Mouse (Mus musculus) heart, embryonic 10.5 days (tissue): Measurements from ENCODE around the gene Cnn1. TPM values are rescaled to one million over a fixed set of nuclear protein-coding genes. Genes with fewer than 3 reads are reported as not detected.
A peak's percentile ranks its signal among the peaks of the same experiment; 100 is the strongest.
"Not testable (repeated sequence)": the region's sequence is repeated elsewhere in the genome, so short reads cannot be mapped to it uniquely, and the experiment has no call there.

Experiments used
- DNase-seq: peaks from one replicate; pipeline ENCODE4 v3.0.0-alpha.2; 2017; ENCODE audit warnings: low spot score
- H3K27ac ChIP-seq: fragments of 300-500 bp; sonication (generic); 2 replicates; pipeline ENCODE4 v1.5.1; 2016; ENCODE audit warnings: mild to moderate bottlenecking
- H3K27me3 ChIP-seq: fragments of 300-500 bp; sonication (generic); 2 replicates; pipeline ENCODE4 v1.6.1; 2016; ENCODE audit warnings: mild to moderate bottlenecking; ENCODE audit not compliant: poor library complexity, insufficient read depth, severe bottlenecking
- H3K36me3 ChIP-seq: fragments of 300-500 bp; sonication (generic); 2 replicates; pipeline ENCODE4 v1.6.1; 2016; ENCODE audit warnings: mild to moderate bottlenecking, moderate library complexity
- H3K4me1 ChIP-seq: fragments of 300-500 bp; sonication (generic); 2 replicates; pipeline ENCODE4 v1.6.1; 2016; ENCODE audit warnings: mild to moderate bottlenecking
- H3K4me3 ChIP-seq: fragments of 300-500 bp; sonication (generic); 2 replicates; pipeline ENCODE4 v1.5.1; 2016; ENCODE audit warnings: mild to moderate bottlenecking, moderate library complexity
- H3K9me3 ChIP-seq: fragments of 300-500 bp; sonication (generic); 2 replicates; pipeline ENCODE4 v1.6.1; 2016; ENCODE audit warnings: mild to moderate bottlenecking, moderate library complexity
- WGBS: fragments of 180-500 bp; shearing (Covaris S2); methylation state at CpG from one replicate; pipeline ENCODE4 v1.1.7; 2016; 5-methylcytosine and 5-hydroxymethylcytosine counted together
- polyA plus RNA-seq: library from polyadenylated mRNA; unstranded; fragments of >200 nt; fragmentation: Nextera tagmentation; extraction: Ambion mirVana; gene quantifications from 2 replicates; pipeline ENCODE4 v1.2.1, GENCODE M21; 2016

The Cnn1 gene
- polyA plus RNA-seq, 1 experiment from 2014 or later, result 246 TPM

GRCm38 (mm10) chr9:22061339-22061738 is 37.7 kb upstream of the Cnn1 start:
- no peak overlapping the region for H3K27ac ChIP-seq
- WGBS, result 84% methylated on average over 2 of the region's 2 CpGs
- H3K36me3 ChIP-seq, result peaks cover 79% of the 10 kb centered on the region
- DNase-seq, result no peak
- H3K27me3 ChIP-seq, result peaks cover 4% of the 10 kb centered on the region; the same call in 1 of the 2 replicates
- no peaks in the 10 kb centered on the region for H3K4me1 ChIP-seq
- H3K9me3 ChIP-seq, result no peaks in the 10 kb centered on the region
- no peak overlapping the region for H3K4me3 ChIP-seq

- no peaks in the 10 kb centered on the region for H3K27me3 ChIP-seq
- DNase-seq, result no peak
These were observed 34.7 kb upstream of the Cnn1 start for GRCm38 (mm10) chr9:22064341-22064740.

GRCm38 (mm10) chr9:22065642-22066041 is 33.4 kb upstream of the Cnn1 start:
- no peaks in the 10 kb centered on the region for H3K27me3 ChIP-seq
- no peak for DNase-seq
- H3K36me3 ChIP-seq, result peaks cover 62% of the 10 kb centered on the region
- no peak overlapping the region for H3K27ac ChIP-seq
- H3K9me3 ChIP-seq, result no peaks in the 10 kb centered on the region
- peaks cover 9% of the 10 kb centered on the region for H3K4me1 ChIP-seq
- WGBS, result 94% methylated on average over 11 of the region's 11 CpGs
- no peak overlapping the region for H3K4me3 ChIP-seq

More at GRCm38 (mm10) chr9:22064341-22064740, 34.7 kb upstream of the Cnn1 start:
- H3K9me3 ChIP-seq, result no peaks in the 10 kb centered on the region
- WGBS, result 92% methylated on average over 3 of the region's 3 CpGs
- H3K4me1 ChIP-seq, result no peaks in the 10 kb centered on the region
- peaks cover 71% of the 10 kb centered on the region for H3K36me3 ChIP-seq
- H3K4me3 ChIP-seq, result no peak overlapping the region
- no peak overlapping the region for H3K27ac ChIP-seq

- no peak overlapping the region for H3K27ac ChIP-seq
- H3K9me3 ChIP-seq, result no peaks in the 10 kb centered on the region
- no peak for DNase-seq
- 78% methylated on average over 3 of the region's 3 CpGs for WGBS
- peaks cover 10% of the 10 kb centered on the region for H3K4me1 ChIP-seq
- H3K4me3 ChIP-seq, result no peak overlapping the region
- H3K27me3 ChIP-seq, result no peaks in the 10 kb centered on the region
- H3K36me3 ChIP-seq, result peaks cover 55% of the 10 kb centered on the region
These were observed 32.6 kb upstream of the Cnn1 start for GRCm38 (mm10) chr9:22066433-22066832.

GRCm38 (mm10) chr9:22067195-22067594 is 31.8 kb upstream of the Cnn1 start:
- WGBS, result 81% methylated on average over 5 of the region's 5 CpGs
- DNase-seq, result no peak
- H3K4me1 ChIP-seq, result peaks cover 12% of the 10 kb centered on the region
- peaks cover 53% of the 10 kb centered on the region for H3K36me3 ChIP-seq
- H3K4me3 ChIP-seq, result no peak overlapping the region
- H3K27me3 ChIP-seq, result no peaks in the 10 kb centered on the region
- no peak overlapping the region for H3K27ac ChIP-seq
- no peaks in the 10 kb centered on the region for H3K9me3 ChIP-seq

- H3K27me3 ChIP-seq, result no peaks in the 10 kb centered on the region
- WGBS, result 65% methylated on average over 4 of the region's 4 CpGs
- H3K9me3 ChIP-seq, result no peaks in the 10 kb centered on the region
- H3K27ac ChIP-seq, result peak overlapping the region; percentile 98
- H3K4me1 ChIP-seq, result peaks cover 15% of the 10 kb centered on the region
- no peak for DNase-seq
- peaks cover 55% of the 10 kb centered on the region for H3K36me3 ChIP-seq
- H3K4me3 ChIP-seq, result peak overlapping the region; percentile 83
These were observed 29.0 kb upstream of the Cnn1 start for GRCm38 (mm10) chr9:22069881-22070553.

GRCm38 (mm10) chr9:22070791-22071573 is 28.0 kb upstream of the Cnn1 start, which contains the start of the genes Gm49318 and Zfp653:
TSS of gene Gm49318 (minus strand) at chr9:22071259.
TSS of gene Zfp653 (minus strand) at chr9:22071376.
- Histone ChIP-seq H3K4me1 (peaks cover 15% of the 10 kb centered on the region), H3K27ac (peak within 1 kb of the TSS; percentile 98), H3K27me3 (no peaks in the 10 kb centered on the region), H3K4me3 (peak within 1 kb of the TSS; percentile 83), H3K36me3 (peaks cover 50% of the 10 kb centered on the region), H3K9me3 (no peaks in the 10 kb centered on the region)
- under 1% methylated on average over 83 of the region's 87 CpGs for WGBS
- peak; percentile 99 for DNase-seq

- H3K9me3 ChIP-seq, result no peaks in the 10 kb centered on the region
- no peak for DNase-seq
- peaks cover 15% of the 10 kb centered on the region for H3K4me1 ChIP-seq
- no peak overlapping the region for H3K27ac ChIP-seq
- 92% methylated on average over 4 of the region's 4 CpGs for WGBS
- no peaks in the 10 kb centered on the region for H3K27me3 ChIP-seq
- no peak overlapping the region for H3K4me3 ChIP-seq
- H3K36me3 ChIP-seq, result peaks cover 51% of the 10 kb centered on the region
These were observed 26.7 kb upstream of the Cnn1 start for GRCm38 (mm10) chr9:22072276-22072675.

GRCm38 (mm10) chr9:22075778-22076177 is 23.2 kb upstream of the Cnn1 start:
- not testable (repeated sequence) for H3K9me3 ChIP-seq, H3K27me3 ChIP-seq, H3K27ac ChIP-seq, H3K4me3 ChIP-seq, H3K4me1 ChIP-seq, DNase-seq
- WGBS, result 82% methylated on average over 5 of the region's 5 CpGs
- peaks cover 63% of the 10 kb centered on the region for H3K36me3 ChIP-seq

- H3K27ac ChIP-seq, result no peak overlapping the region
- no peaks in the 10 kb centered on the region for H3K9me3 ChIP-seq
- no peak overlapping the region for H3K4me3 ChIP-seq
- 94% methylated on average over 23 of the region's 23 CpGs for WGBS
- H3K4me1 ChIP-seq, result 0 out of 2 replicates have a peak, but pooled peaks cover 5% of the 10 kb centered on the region
- H3K27me3 ChIP-seq, result no peaks in the 10 kb centered on the region
- DNase-seq, result no peak
- H3K36me3 ChIP-seq, result peaks cover 64% of the 10 kb centered on the region
These were observed 22.8 kb upstream of the Cnn1 start for GRCm38 (mm10) chr9:22076223-22076622.

GRCm38 (mm10) chr9:22084667-22085021 is 14.4 kb upstream of the Cnn1 start:
- H3K4me1 ChIP-seq, result peaks cover 21% of the 10 kb centered on the region
- WGBS, result 33% methylated on average over 4 of the region's 4 CpGs
- peak overlapping the region; percentile 86 for H3K27ac ChIP-seq
- H3K9me3 ChIP-seq, result no peaks in the 10 kb centered on the region
- H3K4me3 ChIP-seq, result peak overlapping the region; percentile 77
- no peak for DNase-seq
- no peaks in the 10 kb centered on the region for H3K27me3 ChIP-seq
- H3K36me3 ChIP-seq, result peaks cover 17% of the 10 kb centered on the region; the same call in 1 of the 2 replicates

GRCm38 (mm10) chr9:22085022-22085834 is 13.8 kb upstream of the Cnn1 start, which contains the start of gene Ecsit:
TSS of gene Ecsit (minus strand) at chr9:22085438.
- no peaks in the 10 kb centered on the region for H3K27me3 ChIP-seq
- peak within 1 kb of the TSS; percentile 77 for H3K4me3 ChIP-seq
- H3K4me1 ChIP-seq, result peaks cover 21% of the 10 kb centered on the region
- WGBS, result under 1% methylated on average over 48 of the region's 48 CpGs
- H3K27ac ChIP-seq, result peak within 1 kb of the TSS; percentile 86
- DNase-seq, result peak; percentile 98
- H3K36me3 ChIP-seq, result peaks cover 14% of the 10 kb centered on the region; the same call in 1 of the 2 replicates
- H3K9me3 ChIP-seq, result no peaks in the 10 kb centered on the region
